Mouse (Mus musculus): ENCODE data around the gene Ercc5. TPM values are rescaled to one million over a fixed set of nuclear protein-coding genes. Genes with fewer than 3 reads are reported as not detected.

Gene Ercc5
- polyA plus RNA-seq, 1 experiment from 2014 or later: 4.0 TPM

DNA sequence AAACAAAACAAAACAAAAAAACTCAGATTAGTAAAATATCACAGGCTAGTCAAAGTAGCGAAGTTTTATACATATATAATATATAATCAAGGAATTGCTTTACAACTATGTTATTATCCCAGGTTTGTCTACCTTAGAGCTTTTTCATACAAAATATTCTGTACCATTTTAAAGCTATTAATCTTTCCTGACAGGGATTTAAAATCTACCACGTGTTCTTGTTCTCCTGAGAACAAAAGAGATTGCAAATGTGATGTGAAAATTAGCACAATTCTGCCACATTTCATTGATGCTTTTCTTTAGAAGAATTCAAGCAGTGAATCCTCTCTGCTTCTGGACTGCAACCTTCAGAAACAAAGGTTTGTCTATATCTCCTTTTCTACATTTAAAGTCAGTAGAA lies 66.9 kb downstream of the Ercc5 start:
- no peak overlapping the region for H3K9ac ChIP-seq (ENCODE audit: low read depth, low read length)
- no peaks in the 10 kb centered on the region for H3K9me3 ChIP-seq (replicated peaks; ENCODE audit: control insufficient read depth, low read length)
- no peak overlapping the region for H3K27ac ChIP-seq (ENCODE audit: low read length)
- 42% methylated on average over 2 of the region's 2 CpGs for WGBS (ENCODE audit: insufficient replicate concordance)
- H3K4me2 ChIP-seq (ENCODE audit: low read depth, low read length): no peak overlapping the region
- H3K27me3 ChIP-seq (ENCODE audit: control insufficient read depth, insufficient read depth, low read depth, low read length): no peaks in the 10 kb centered on the region
- no peaks in the 10 kb centered on the region for H3K36me3 ChIP-seq (ENCODE audit: control insufficient read depth, insufficient read depth)
- no peaks in the 10 kb centered on the region for H3K4me1 ChIP-seq (ENCODE audit: control insufficient read depth, low read depth, low read length)
- ATAC-seq (ENCODE audit: low read depth): no peak
- H3K4me3 ChIP-seq (ENCODE audit: low read depth, low read length): no peak overlapping the region

DNA sequence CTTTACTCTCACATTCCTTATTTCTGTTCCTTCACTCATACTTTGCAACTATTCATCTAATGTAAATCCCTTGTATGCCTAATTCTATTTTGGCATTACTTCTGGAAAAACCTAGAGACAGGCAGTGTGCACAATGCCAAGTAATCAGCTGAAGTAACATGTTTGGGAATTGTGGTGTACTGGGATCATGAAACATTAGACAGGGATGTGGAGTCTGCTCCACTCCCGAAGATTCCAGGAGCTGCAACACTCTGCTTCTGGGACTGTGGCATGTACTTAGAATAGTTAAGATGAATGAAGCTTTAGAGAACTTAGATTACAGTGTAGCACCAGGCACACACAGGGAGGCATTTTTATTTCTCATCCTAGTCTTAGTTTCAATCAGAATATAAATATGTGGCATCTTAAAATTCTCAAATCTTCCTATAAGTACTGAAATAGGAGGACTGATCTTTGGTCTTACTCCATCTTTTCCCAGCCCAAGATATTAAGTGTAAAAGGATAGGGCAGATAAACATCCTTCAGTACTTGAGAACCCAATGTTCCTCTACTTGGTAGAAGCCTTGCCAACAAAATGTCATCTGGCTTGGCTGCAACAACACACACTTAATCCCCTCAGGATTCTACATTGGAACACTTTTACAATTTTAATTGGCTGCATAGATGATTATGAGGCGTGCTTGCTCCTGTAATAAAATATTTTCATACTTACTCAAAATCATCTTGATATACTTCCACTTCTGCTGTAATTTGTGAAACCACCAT lies 69.0 kb downstream of the Ercc5 start:
- Histone ChIP-seq H3K9me3 (replicated peaks; ENCODE audit: control insufficient read depth, low read length) (no peaks in the 10 kb centered on the region), H3K27me3 (ENCODE audit: control insufficient read depth, insufficient read depth, low read depth, low read length) (no peaks in the 10 kb centered on the region), H3K4me3 (ENCODE audit: low read depth, low read length) (no peak overlapping the region), H3K27ac (ENCODE audit: low read length) (no peak overlapping the region), H3K36me3 (ENCODE audit: control insufficient read depth, insufficient read depth) (no peaks in the 10 kb centered on the region), H3K4me2 (ENCODE audit: low read depth, low read length) (no peak overlapping the region), H3K4me1 (ENCODE audit: control insufficient read depth, low read depth, low read length) (no peaks in the 10 kb centered on the region), H3K9ac (ENCODE audit: low read depth, low read length) (no peak overlapping the region)
- no peak for ATAC-seq (ENCODE audit: low read depth)
- WGBS (ENCODE audit: insufficient replicate concordance): 52% methylated on average over 2 of the region's 2 CpGs

DNA sequence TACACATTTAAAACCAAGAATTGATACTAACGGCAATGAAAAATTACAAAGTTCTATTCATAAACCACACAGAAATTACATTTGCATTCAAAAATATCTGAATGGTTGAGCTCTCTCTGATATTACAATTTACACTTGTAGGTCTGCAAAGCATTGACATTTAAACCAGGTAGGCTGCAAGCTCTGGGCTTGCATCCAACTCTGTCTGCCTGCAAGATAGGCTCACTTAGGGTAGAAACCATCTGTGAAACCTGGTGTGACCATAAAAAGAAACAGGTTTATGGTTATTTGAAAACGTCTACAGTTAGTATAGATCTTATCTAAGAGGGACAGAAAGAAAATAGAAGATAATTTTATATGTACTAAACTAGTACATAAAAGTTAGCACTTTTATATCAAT lies 69.6 kb downstream of the Ercc5 start:
- H3K4me3 ChIP-seq (ENCODE audit: low read depth, low read length): no peak overlapping the region
- no peak overlapping the region for H3K9ac ChIP-seq (ENCODE audit: low read depth, low read length)
- H3K27me3 ChIP-seq (ENCODE audit: control insufficient read depth, insufficient read depth, low read depth, low read length): no peaks in the 10 kb centered on the region
- H3K9me3 ChIP-seq (replicated peaks; ENCODE audit: control insufficient read depth, low read length): no peaks in the 10 kb centered on the region
- no peak for ATAC-seq (ENCODE audit: low read depth)
- WGBS (ENCODE audit: insufficient replicate concordance): 49% methylated on average over 2 of the region's 2 CpGs
- no peak overlapping the region for H3K27ac ChIP-seq (ENCODE audit: low read length)
- H3K36me3 ChIP-seq (ENCODE audit: control insufficient read depth, insufficient read depth): no peaks in the 10 kb centered on the region
- H3K4me1 ChIP-seq (ENCODE audit: control insufficient read depth, low read depth, low read length): no peaks in the 10 kb centered on the region
- no peak overlapping the region for H3K4me2 ChIP-seq (ENCODE audit: low read depth, low read length)

DNA sequence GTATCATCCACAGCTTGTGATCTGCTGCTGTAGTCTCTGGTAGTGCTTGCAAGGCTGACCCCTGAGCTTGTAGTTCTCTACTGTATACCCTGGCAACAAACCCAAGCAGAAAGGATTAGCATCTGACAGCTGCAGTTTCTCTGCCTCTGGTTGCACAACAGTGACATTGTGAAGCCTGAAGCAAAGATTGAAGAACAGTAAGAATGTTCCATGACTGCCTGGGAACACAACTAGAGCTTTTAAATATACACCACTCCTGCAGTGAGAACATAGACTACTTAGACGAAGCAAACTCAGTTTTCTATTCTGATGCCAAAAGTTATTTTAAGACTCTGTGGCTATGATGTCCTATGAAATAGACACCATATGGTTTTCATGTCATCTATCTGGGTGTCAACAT lies 71.3 kb downstream of the Ercc5 start, which contains the start of gene Mettl21e:
Gene Mettl21e (minus strand): TSS at position 86 of the 400 bp plus-strand sequence.
- ATAC-seq (ENCODE audit: low read depth): no peak
- H3K27ac ChIP-seq (ENCODE audit: low read length): no peak within 1 kb of the TSS
- H3K27me3 ChIP-seq (ENCODE audit: control insufficient read depth, insufficient read depth, low read depth, low read length): no peaks in the 10 kb centered on the region
- no peaks in the 10 kb centered on the region for H3K4me1 ChIP-seq (ENCODE audit: control insufficient read depth, low read depth, low read length)
- H3K36me3 ChIP-seq (ENCODE audit: control insufficient read depth, insufficient read depth): no peaks in the 10 kb centered on the region
- WGBS (ENCODE audit: insufficient replicate concordance): 35% methylated on average over 1 of the region's 1 CpGs
- no peak within 1 kb of the TSS for H3K4me3 ChIP-seq (ENCODE audit: low read depth, low read length)
- H3K9ac ChIP-seq (ENCODE audit: low read depth, low read length): no peak within 1 kb of the TSS
- H3K4me2 ChIP-seq (ENCODE audit: low read depth, low read length): no peak within 1 kb of the TSS
- H3K9me3 ChIP-seq (replicated peaks; ENCODE audit: control insufficient read depth, low read length): no peaks in the 10 kb centered on the region

DNA sequence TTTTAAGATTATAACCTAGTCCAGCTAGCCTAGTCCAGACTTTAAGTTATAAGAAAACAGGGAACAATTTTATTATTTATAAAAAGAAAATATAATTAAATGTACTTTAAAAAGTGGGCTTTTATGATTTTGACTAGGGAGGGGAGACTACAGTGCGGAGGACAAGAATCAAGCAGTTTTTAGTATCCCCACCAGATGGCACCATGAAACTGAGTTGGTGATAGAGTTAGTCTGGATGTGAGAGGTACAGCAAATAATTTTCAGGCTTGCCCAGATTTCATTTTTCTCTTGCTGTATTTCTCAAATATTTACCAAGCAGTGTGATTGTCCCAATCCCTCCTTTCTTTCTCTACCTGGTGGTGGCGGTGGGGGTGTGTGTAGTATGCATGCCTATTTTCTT lies 81.5 kb downstream of the Ercc5 start:
- ATAC-seq (ENCODE audit: low read depth): no peak
- H3K4me2 ChIP-seq (ENCODE audit: low read depth, low read length): no peak overlapping the region
- H3K9ac ChIP-seq (ENCODE audit: low read depth, low read length): no peak overlapping the region
- H3K4me3 ChIP-seq (ENCODE audit: low read depth, low read length): no peak overlapping the region
- H3K4me1 ChIP-seq (ENCODE audit: control insufficient read depth, low read depth, low read length): no peaks in the 10 kb centered on the region
- no peaks in the 10 kb centered on the region for H3K27me3 ChIP-seq (ENCODE audit: control insufficient read depth, insufficient read depth, low read depth, low read length)
- no peaks in the 10 kb centered on the region for H3K36me3 ChIP-seq (ENCODE audit: control insufficient read depth, insufficient read depth)
- WGBS (ENCODE audit: insufficient replicate concordance): 48% methylated on average over 2 of the region's 2 CpGs
- no peaks in the 10 kb centered on the region for H3K9me3 ChIP-seq (replicated peaks; ENCODE audit: control insufficient read depth, low read length)
- no peak overlapping the region for H3K27ac ChIP-seq (ENCODE audit: low read length)

Other genes with a start within 250 kb of the Ercc5 start
- gene Tpp2, start 214.1 kb upstream of the Ercc5 start, polyA plus RNA-seq (2015; fragmentation: Nextera tagmentation; extraction: Ambion mirVana): 23.8 and 24.2 TPM in 2 replicates
- 0.11 TPM in 1 of 2 replicates, not detected in the other for gene Mettl21c, start 127.7 kb upstream of the Ercc5 start, polyA plus RNA-seq (2015; fragmentation: Nextera tagmentation; extraction: Ambion mirVana)
- 0.12 and 0.19 TPM in 2 replicates for gene Gm8251, start 85.8 kb upstream of the Ercc5 start, polyA plus RNA-seq (2015; fragmentation: Nextera tagmentation; extraction: Ambion mirVana)
- gene Tex30, start 45.3 kb upstream of the Ercc5 start, polyA plus RNA-seq (2015; fragmentation: Nextera tagmentation; extraction: Ambion mirVana): 35.4 and 44.3 TPM in 2 replicates
- gene Kdelc1, start 28.9 kb upstream of the Ercc5 start, polyA plus RNA-seq (2015; fragmentation: Nextera tagmentation; extraction: Ambion mirVana): 13.8 and 15.0 TPM in 2 replicates
- 3.5 and 4.0 TPM in 2 replicates for gene Bivm, start 28.8 kb upstream of the Ercc5 start, polyA plus RNA-seq (2015; fragmentation: Nextera tagmentation; extraction: Ambion mirVana)
- 0.27 and 0.47 TPM in 2 replicates for gene Mettl21e, start 71.2 kb downstream of the Ercc5 start, polyA plus RNA-seq (2015; fragmentation: Nextera tagmentation; extraction: Ambion mirVana)